Mouse (Mus musculus) C2C12 (cell line): ENCODE measurements at regions not wholly inside any gene's neighbourhood (a gene's known extent, or its start where the extent isn't known, plus 50 kb on each side); places are given as distances from the start of the nearest gene placed in this dataset.

ENCODE experiments used
- CTCF ChIP-seq: IDR thresholded peaks from one replicate; pipeline ENCODE4 v1.5.1; 2011; ENCODE audit not compliant: control insufficient read depth, insufficient read depth, insufficient read length
- FOSL1 ChIP-seq: IDR thresholded peaks from one replicate; pipeline ENCODE4 v1.8.0; 2011; ENCODE audit warnings: mild to moderate bottlenecking, low read length; ENCODE audit not compliant: poor library complexity, insufficient read depth, severe bottlenecking
- MAX ChIP-seq: IDR thresholded peaks from one replicate; pipeline ENCODE4 v1.6.1; 2011; ENCODE audit warnings: mild to moderate bottlenecking, control low read depth
- MYOD1 ChIP-seq: IDR thresholded peaks from one replicate; pipeline ENCODE4 v1.6.1; 2011; ENCODE audit warnings: low read depth; ENCODE audit not compliant: control insufficient read depth, insufficient read length

GRCm38 (mm10) chr10:91686082-91686618 is 505.0 kb upstream of the Tmpo start:
- no peak for TF ChIP-seq FOSL1
- no peak for TF ChIP-seq CTCF
- no peak for TF ChIP-seq MYOD1
- TF ChIP-seq MAX = no peak
